14 mouse cellular contexts compared by ENCODE assay signal in the genomic region with DNA sequence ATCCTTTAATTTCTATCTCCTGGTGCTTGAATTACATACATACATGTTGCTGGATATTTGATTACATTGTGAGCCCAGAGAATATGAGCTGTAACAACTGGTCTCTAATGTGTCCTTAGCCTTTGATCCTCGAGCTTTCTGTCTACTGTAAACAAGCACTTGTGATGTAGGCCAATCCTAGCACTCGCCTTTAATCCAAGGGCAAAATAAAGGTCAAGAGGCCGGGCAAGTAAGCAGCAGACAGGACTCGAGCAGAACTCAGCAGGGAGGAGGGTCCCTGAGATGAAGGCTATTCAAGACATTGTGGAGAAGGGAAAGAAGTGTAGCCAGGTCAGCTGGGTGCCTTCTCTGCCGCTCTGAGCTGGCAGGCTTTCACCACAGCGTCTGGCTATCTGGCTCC. TPM values are rescaled to one million over a fixed set of nuclear protein-coding genes. Genes with fewer than 3 reads are reported as not detected.
DNase-seq lines count a peak whose midpoint lies in the region; ATAC-seq and TF ChIP-seq lines count a peak whose summit lies in the region.
"Had no signal": no experiment of that assay in that cellular context is flagged by ENCODE, and none has a peak within 500 bp of the region (broad histone marks: within the 10 kb centered on the region; RNA-seq: fewer than 3 reads in every experiment).

No protein-coding gene starts in this region.

- no peaks in the 10 kb centered on the region for H3K9me3 ChIP-seq in heart, embryonic 13.5 days
- no peaks in the 10 kb centered on the region for H3K9me3 ChIP-seq in heart, postnatal 0 days (replicated peaks; ENCODE audit: control insufficient read depth, low read length)
- H3K9me3 ChIP-seq in kidney, postnatal 0 days (replicated peaks; ENCODE audit: low read length): no peaks in the 10 kb centered on the region
- H3K9me3 ChIP-seq in forebrain, embryonic 15.5 days: no peaks in the 10 kb centered on the region
- H3K9me3 ChIP-seq: liver, embryonic 13.5 days; neural tube, embryonic 13.5 days had no signal

- peak overlapping the region; percentile 78 for H3K27ac ChIP-seq in heart, embryonic 13.5 days (replicated peaks)
- H3K27ac ChIP-seq in heart, postnatal 0 days (ENCODE audit: low read depth): peak overlapping the region; percentile 90
- H3K27ac ChIP-seq in kidney, postnatal 0 days: peak overlapping the region; percentile 84
- no peak overlapping the region for H3K27ac ChIP-seq in forebrain, embryonic 15.5 days (replicated peaks)
- H3K27ac ChIP-seq: liver, embryonic 13.5 days; neural tube, embryonic 13.5 days had no signal

- no peak for DNase-seq in heart, postnatal 4 days
- DNase-seq in ZHBTc4 (ENCODE audit: low read depth, low spot score): peak; percentile 78
- DNase-seq in heart, postnatal 0 days (ENCODE audit: low spot score): peak; percentile 35
- no peak for DNase-seq in kidney, postnatal 0 days (ENCODE audit: low spot score)
- no peak for DNase-seq in spleen, adult 18-20 months
- no peak for DNase-seq in layer of hippocampus, adult 8-10 months (ENCODE audit: low spot score in 2 of 2)
- DNase-seq: layer of hippocampus, postnatal 36 days; liver, embryonic 13.5 days; right cerebral cortex, postnatal 14 days had no signal

- H3K4me1 ChIP-seq in heart, embryonic 13.5 days: peaks cover 47% of the 10 kb centered on the region
- peaks cover 18% of the 10 kb centered on the region for H3K4me1 ChIP-seq in heart, postnatal 0 days (ENCODE audit: control insufficient read depth, insufficient read depth)
- H3K4me1 ChIP-seq in kidney, postnatal 0 days (replicated peaks; ENCODE audit: insufficient read depth, low read length): no peaks in the 10 kb centered on the region; the same call in 1 of the 2 replicates
- H3K4me1 ChIP-seq in forebrain, embryonic 15.5 days: peaks cover 13% of the 10 kb centered on the region

- H3K4me3 ChIP-seq in heart, embryonic 13.5 days: no peak overlapping the region
- H3K4me3 ChIP-seq in heart, postnatal 0 days (ENCODE audit: low read depth, low read length): no peak overlapping the region
- H3K4me3 ChIP-seq in kidney, postnatal 0 days (replicated peaks; ENCODE audit: low read depth, low read length): no peak overlapping the region
- no peak overlapping the region for H3K4me3 ChIP-seq in forebrain, embryonic 15.5 days
- H3K4me3 ChIP-seq: liver, embryonic 13.5 days; neural tube, embryonic 13.5 days had no signal

- no peak for TF ChIP-seq CTCF in heart, postnatal 0 days (IDR thresholded peaks at IDR 0.05; ENCODE audit: low read depth)
- no peak for TF ChIP-seq CTCF in kidney, postnatal 0 days (IDR thresholded peaks at IDR 0.05; ENCODE audit: low read depth)

- no peak for ATAC-seq in heart, embryonic 13.5 days (ENCODE audit: extremely low read depth, insufficient number of reproducible peaks, low FRiP score, low TSS enrichment)
- no peak for ATAC-seq in heart, postnatal 0 days (ENCODE audit: insufficient read depth, low read depth)
- no peak for ATAC-seq in kidney, postnatal 0 days (replicated peaks; ENCODE audit: low FRiP score, low read depth)
- ATAC-seq in forebrain, embryonic 15.5 days (replicated peaks): no peak
- ATAC-seq: forebrain, embryonic 16.5 days had no signal

- H3K4me2 ChIP-seq in heart, embryonic 13.5 days: peak overlapping the region; percentile 47
- no peak overlapping the region for H3K4me2 ChIP-seq in heart, postnatal 0 days (ENCODE audit: low read depth, low read length)
- no peak overlapping the region; the same call in 1 of the 2 replicates for H3K4me2 ChIP-seq in kidney, postnatal 0 days (ENCODE audit: low read length)
- no peak overlapping the region for H3K4me2 ChIP-seq in forebrain, embryonic 15.5 days (replicated peaks)
- H3K4me2 ChIP-seq: liver, embryonic 13.5 days; midbrain, embryonic 11.5 days; neural tube, embryonic 13.5 days had no signal

- peak overlapping the region; percentile 69 for H3K9ac ChIP-seq in heart, embryonic 13.5 days
- peak overlapping the region; percentile 26 for H3K9ac ChIP-seq in heart, postnatal 0 days (replicated peaks; ENCODE audit: low read depth, low read length)
- no peak overlapping the region for H3K9ac ChIP-seq in kidney, postnatal 0 days (ENCODE audit: low read depth, low read length)
- no peak overlapping the region for H3K9ac ChIP-seq in forebrain, embryonic 15.5 days (replicated peaks)
- H3K9ac ChIP-seq: liver, embryonic 13.5 days; neural tube, embryonic 13.5 days had no signal

- TF ChIP-seq EP300 in heart, postnatal 0 days (IDR thresholded peaks at IDR 0.05; ENCODE audit: low read depth): no peak

- peaks cover 11% of the 10 kb centered on the region for H3K36me3 ChIP-seq in heart, embryonic 13.5 days
- H3K36me3 ChIP-seq in heart, postnatal 0 days (replicated peaks; ENCODE audit: control insufficient read depth, insufficient read depth, low read length): no peaks in the 10 kb centered on the region
- H3K36me3 ChIP-seq in kidney, postnatal 0 days (ENCODE audit: insufficient read depth, low read length): no peaks in the 10 kb centered on the region
- H3K36me3 ChIP-seq in forebrain, embryonic 15.5 days: no peaks in the 10 kb centered on the region
- H3K36me3 ChIP-seq: liver, embryonic 13.5 days; neural tube, embryonic 13.5 days had no signal

- WGBS in heart, embryonic 13.5 days: 22% methylated on average over 6 of the region's 6 CpGs
- 24% methylated on average over 6 of the region's 6 CpGs for WGBS in heart, postnatal 0 days
- 27% methylated on average over 6 of the region's 6 CpGs for WGBS in kidney, postnatal 0 days
- 19% methylated on average over 6 of the region's 6 CpGs for WGBS in forebrain, embryonic 15.5 days

- H3K27me3 ChIP-seq in heart, embryonic 13.5 days (replicated peaks): no peaks in the 10 kb centered on the region
- H3K27me3 ChIP-seq in heart, postnatal 0 days (ENCODE audit: control insufficient read depth, insufficient read depth, low read length): no peaks in the 10 kb centered on the region
- no peaks in the 10 kb centered on the region for H3K27me3 ChIP-seq in kidney, postnatal 0 days (ENCODE audit: insufficient read depth, low read length)
- H3K27me3 ChIP-seq in forebrain, embryonic 15.5 days: no peaks in the 10 kb centered on the region
- H3K27me3 ChIP-seq: liver, embryonic 13.5 days; neural tube, embryonic 13.5 days had no signal

RNA-seq across cellular contexts. Expression of gene Lclat1, which starts 4.8 kb away (rescaled TPM):
- polyA plus RNA-seq in heart, embryonic 13.5 days (2015; fragmentation: Nextera tagmentation; extraction: Ambion mirVana): 30.9 and 32.8 TPM in 2 replicates
- 100 to 1,000 TPM; 160 to 168 TPM for total RNA-seq in heart, postnatal 4 days (2021)
- 218 and 225 TPM in 2 replicates for total RNA-seq in heart, postnatal 0 days (2014; rRNA removed; ENCODE audit: low replicate concordance)
- polyA plus RNA-seq in heart, postnatal 0 days (2015; fragmentation: Nextera tagmentation; extraction: Ambion mirVana): 31.5 and 32.8 TPM in 2 replicates
- polyA plus RNA-seq in kidney, postnatal 0 days (2015; fragmentation: Nextera tagmentation; extraction: Ambion mirVana): 12.5 and 14.5 TPM in 2 replicates
- 7.3 and 7.9 TPM in 2 replicates for polyA plus RNA-seq in forebrain, embryonic 15.5 days (2015; fragmentation: Nextera tagmentation; extraction: Ambion mirVana)
- total RNA-seq in layer of hippocampus, adult 8-10 months (2022): 10 to 100 TPM; 32.0 to 37.2 (median 36.6) TPM

Comparison
In these comparisons a context has a peak if more than half of its experiments do, and no peak if none do; other contexts are left out.
1. DNase-seq: peak in ZHBTc4 (single experiment) and heart, postnatal 0 days (single experiment); none in heart, postnatal 4 days (single experiment), kidney, postnatal 0 days (single experiment), spleen, adult 18-20 months (0 of 2) and layer of hippocampus, adult 8-10 months (0 of 2).
2. H3K9ac ChIP-seq: peak in heart, embryonic 13.5 days (single experiment) and heart, postnatal 0 days (single experiment); none in kidney, postnatal 0 days (single experiment) and forebrain, embryonic 15.5 days (single experiment).